Mouse (Mus musculus): Measurements from ENCODE around the gene Zfp810.

Gene Zfp810

DNA sequence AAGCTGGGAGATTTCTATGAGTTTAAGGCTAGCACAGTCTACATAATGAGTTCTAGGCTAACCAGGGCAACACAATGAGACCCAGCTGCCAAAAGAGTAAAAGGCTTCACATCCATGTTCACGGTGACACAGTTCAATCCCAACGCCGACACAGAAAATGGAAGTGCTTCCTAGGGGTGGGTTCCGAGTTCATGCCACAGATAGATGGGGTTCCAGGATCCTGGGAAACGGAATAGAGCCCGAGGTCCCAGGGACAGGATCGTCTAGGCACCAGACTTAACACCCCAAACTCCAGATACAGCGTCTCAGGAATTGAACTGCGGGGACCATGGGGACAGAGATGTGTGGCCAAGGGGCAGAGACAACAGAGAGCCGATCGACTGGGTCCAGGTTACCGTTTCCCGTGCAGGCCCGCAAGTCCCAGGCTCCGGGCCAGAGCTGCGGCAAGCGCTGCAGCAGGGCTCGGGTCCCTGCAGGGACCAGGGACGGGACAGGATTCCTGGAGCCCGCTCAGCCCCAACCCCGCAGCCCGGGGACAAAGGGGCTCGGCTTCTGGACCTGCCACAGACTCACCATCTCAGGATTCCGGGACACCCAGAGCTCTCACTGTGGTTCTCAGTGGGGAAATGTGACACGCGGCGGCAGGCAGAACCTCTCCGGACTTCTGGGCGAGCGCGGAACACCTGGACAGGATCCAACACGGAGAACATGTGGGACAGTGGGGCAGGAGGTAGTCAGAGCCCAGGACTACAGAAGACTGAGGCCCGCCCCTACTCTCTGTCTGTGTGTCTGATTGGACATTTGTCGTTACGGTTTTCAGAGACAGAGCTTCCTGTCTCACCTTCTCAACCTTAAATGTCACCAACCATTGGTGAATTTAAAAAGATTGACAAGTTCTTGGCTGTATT lies 48.0 kb downstream of the Zfp810 start, which contains the start of gene Zfp599:
Zfp599 (minus strand) TSS at position 712 of the 908 bp plus-strand sequence.
- DNase-seq, result peak; percentile 74

DNA sequence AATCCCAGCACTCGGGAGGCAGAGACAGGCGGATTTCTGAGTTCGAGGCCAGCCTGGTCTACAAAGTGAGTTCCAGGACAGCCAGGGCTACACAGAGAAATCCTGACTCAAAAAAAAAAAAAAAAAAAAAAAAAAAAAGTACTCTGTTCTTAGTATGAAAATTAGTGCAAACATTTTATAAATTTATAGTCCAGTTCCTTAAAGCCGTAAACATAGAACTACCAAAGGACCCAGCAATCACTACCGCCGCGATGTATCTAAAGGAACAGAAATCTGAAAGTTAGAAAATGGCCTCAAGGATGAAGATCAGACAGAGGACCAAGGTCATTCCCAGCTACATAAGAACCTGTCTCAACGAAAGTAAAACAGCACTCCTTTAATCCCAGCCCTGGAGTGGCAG lies 48.7 kb downstream of the Zfp810 start:
- DNase-seq, result no peak

DNA sequence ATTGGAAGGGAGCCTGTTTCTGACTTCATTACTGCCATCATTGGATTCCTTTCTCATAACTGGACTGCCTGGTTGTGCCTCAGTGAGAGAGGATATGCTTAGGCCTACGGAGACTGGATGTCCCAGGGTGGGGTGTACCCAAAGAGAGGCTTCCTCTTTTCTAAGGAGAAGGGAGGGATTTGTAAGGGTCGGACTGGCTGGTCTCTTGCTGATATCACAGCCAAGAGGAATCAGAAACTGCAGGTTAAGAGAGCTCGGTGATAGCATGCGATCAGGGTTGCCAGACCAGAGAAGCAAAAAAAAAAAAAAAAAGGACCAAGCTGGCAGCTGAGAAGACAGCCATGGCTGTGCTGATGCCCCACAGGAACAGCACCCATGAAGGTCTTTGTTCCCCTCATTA lies 50.9 kb downstream of the Zfp810 start:
- no peak for DNase-seq

DNA sequence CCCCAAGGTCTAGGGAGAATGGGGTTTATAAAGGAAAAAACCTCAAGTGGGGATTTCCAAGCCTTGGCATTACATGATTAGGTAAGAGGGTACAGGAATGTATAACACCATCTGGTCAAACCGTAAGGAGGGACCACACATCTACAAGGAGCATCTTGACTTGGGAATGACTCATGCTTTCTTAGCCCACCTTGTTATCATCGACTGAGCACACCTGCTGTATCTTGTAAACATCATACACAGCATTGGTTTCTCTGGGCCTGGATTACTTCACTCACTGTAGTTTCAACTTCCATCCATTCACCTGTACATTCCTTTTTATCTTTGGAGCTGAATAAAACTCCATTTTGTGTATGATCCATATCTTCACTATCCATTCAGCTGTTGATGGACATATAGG lies 63.2 kb downstream of the Zfp810 start:
- no peak for DNase-seq

DNA sequence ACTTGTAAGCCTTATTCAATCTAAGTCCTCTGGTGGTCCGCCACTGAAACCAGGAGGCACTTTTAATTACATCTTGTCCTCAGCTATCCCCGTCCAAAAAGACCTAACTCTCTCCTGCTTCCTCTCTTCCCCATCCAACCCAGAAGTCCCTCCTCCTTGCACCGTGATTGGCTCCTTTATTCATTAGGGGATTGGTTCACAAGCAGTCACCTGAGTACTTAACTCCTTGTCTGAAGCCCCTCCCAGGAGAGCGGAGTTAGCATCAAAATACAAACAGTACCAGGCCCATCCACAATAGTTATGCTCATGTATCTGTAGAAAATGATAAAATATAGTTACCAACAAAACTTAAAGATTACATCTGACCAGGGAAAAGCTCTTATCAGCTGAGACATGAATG lies 67.4 kb downstream of the Zfp810 start:
- no peak for DNase-seq

DNA sequence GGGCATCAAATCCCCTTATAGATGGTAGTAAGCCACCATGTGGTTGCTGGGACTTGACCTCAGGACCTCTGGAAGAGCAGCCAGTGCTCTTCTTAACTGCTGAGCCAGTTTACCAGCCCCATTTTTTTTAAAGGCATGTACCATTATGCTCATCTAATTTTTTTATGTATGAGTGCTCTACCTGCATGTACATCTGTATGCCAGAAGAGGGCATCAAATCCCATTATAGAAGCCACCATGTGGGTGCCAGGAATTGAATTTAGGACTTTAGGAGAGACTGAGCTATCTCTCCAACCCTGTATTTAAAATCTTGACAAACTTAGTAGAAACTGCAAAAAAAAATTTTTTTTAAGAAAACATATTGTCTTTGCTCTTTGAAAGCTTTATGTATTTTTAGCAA lies 76.9 kb downstream of the Zfp810 start:
- no peak for DNase-seq

DNA sequence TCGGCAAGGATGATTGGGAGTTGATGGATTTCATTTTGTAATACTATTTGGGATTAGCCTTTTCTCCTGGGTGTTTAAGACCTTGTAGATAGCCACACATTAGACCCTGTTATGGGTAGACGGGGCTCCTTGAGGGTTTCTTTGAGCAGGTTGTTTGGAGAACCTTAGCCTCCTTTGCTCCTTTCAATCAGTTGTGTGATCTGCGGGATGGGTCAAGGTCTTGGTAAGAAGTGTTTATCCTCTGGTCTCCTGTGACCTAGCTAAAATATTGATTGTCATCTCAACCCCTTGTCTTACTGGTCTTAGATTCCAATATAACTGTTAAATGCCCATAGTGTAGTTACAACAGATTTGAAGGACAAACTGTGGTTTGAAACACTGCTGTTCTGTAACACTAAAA lies 77.4 kb downstream of the Zfp810 start:
- no peak for DNase-seq

DNA sequence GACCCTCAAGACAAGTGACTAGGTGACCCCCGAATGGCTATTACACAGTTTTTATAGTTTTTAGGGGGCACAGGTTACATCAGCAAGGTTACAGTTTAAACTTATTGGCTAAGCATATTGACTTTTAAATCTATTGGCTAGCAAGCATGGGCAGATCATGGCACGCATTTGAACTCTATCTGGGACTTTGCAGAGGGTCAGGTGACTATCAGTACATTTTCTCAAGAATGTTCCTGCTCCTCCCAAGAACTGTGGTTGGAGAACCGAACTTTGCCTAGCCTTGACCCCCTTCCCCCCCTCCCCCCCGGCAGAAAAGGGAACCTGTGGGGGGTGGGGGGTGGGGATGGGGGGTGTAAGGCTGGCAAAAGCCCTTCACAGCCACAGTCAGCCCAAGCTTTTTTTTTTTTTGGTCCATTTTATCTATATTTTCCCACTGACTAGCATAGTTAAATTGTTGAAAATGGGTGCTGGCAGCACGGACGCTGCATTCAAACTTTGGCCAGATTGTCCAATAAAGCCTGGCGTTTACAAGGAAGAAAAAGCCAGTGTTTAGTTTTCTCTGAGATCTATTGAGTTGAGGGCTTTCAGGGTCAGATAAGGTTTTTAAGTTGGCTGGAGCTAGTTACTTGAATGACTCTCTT lies 77.9 kb downstream of the Zfp810 start:
- no peak for DNase-seq

DNA sequence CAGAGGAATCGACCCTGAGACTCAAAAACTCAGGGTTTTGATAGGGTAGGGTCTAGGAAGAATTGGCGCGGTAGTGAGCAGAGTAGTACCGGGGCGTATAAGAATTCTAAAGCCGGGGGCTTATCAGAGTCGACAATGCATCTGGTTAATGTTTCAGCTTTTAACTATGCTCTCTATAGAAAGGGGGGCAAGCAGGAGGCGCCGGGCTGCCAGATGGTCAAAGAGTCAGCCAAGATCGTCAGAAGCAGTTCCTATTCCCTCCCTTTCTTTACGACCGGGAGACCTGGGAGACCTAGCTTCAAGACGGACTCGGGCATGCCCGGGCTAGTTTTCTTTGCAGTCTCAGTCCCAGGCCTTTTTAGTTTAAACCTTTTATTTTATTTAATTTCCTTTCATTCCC lies 80.6 kb downstream of the Zfp810 start:
- peak; percentile 74 for DNase-seq
